Mouse (Mus musculus): ENCODE results near the gene Per1. TPM values are rescaled to one million over a fixed set of nuclear protein-coding genes. Genes with fewer than 3 reads are reported as not detected.
"Not testable (repeated sequence)": the region's sequence is repeated elsewhere in the genome, so short reads cannot be mapped to it uniquely, and the experiment has no call there.

Per1 gene
- polyA plus RNA-seq, 1 experiment from 2014 or later: 15.4 TPM

- H3K9me3 ChIP-seq (ENCODE audit: low read depth, low read length): no peaks in the 10 kb centered on the region
- peak overlapping the region; percentile 99 for H3K9ac ChIP-seq
- H3K27ac ChIP-seq (ENCODE audit: low read depth): peak overlapping the region; percentile 92
- 9% methylated on average over 25 of the region's 25 CpGs for WGBS
- peaks cover 8% of the 10 kb centered on the region for H3K4me1 ChIP-seq (ENCODE audit: insufficient read depth)
- H3K36me3 ChIP-seq (ENCODE audit: insufficient read depth): peaks cover 35% of the 10 kb centered on the region
- peak overlapping the region; percentile 92 for H3K4me2 ChIP-seq
- H3K4me3 ChIP-seq (ENCODE audit: low read depth, low read length): peak overlapping the region; percentile 100
- no peak for TF ChIP-seq CTCF (IDR thresholded peaks at IDR 0.05; ENCODE audit: low read depth)
- DNase-seq (no peak), ATAC-seq (ENCODE audit: insufficient read depth) (0 out of 2 replicates have a peak, but pooled peaks have one; percentile 7)
- H3K27me3 ChIP-seq (ENCODE audit: insufficient read depth, low read length): no peaks in the 10 kb centered on the region
These were observed 6.0 kb upstream of the Per1 start for GRCm38 (mm10) chr11:69088856-69089615.

- Histone ChIP-seq H3K27ac (ENCODE audit: low read depth) (no peak overlapping the region), H3K27me3 (ENCODE audit: insufficient read depth, low read length) (no peaks in the 10 kb centered on the region), H3K9ac (peak overlapping the region; percentile 99), H3K4me1 (ENCODE audit: insufficient read depth) (peaks cover 8% of the 10 kb centered on the region), H3K36me3 (ENCODE audit: insufficient read depth) (peaks cover 35% of the 10 kb centered on the region), H3K9me3 (ENCODE audit: low read depth, low read length) (no peaks in the 10 kb centered on the region), H3K4me2 (peak overlapping the region; percentile 92), H3K4me3 (ENCODE audit: low read depth, low read length) (peak overlapping the region; percentile 100)
- ATAC-seq (ENCODE audit: insufficient read depth) (no peak), DNase-seq (no peak)
- TF ChIP-seq CTCF (IDR thresholded peaks at IDR 0.05; ENCODE audit: low read depth): no peak
- 85% methylated on average over 12 of the region's 12 CpGs for WGBS
These were observed 5.3 kb upstream of the Per1 start for GRCm38 (mm10) chr11:69089616-69090290.

GRCm38 (mm10) chr11:69090367-69090766 lies 4.7 kb upstream of the Per1 start:
- Histone ChIP-seq H3K36me3 (ENCODE audit: insufficient read depth) (peaks cover 35% of the 10 kb centered on the region), H3K4me3 (ENCODE audit: low read depth, low read length) (no peak overlapping the region), H3K4me1 (ENCODE audit: insufficient read depth) (peaks cover 8% of the 10 kb centered on the region), H3K9me3 (ENCODE audit: low read depth, low read length) (no peaks in the 10 kb centered on the region), H3K27ac (ENCODE audit: low read depth) (no peak overlapping the region), H3K9ac (no peak overlapping the region), H3K27me3 (ENCODE audit: insufficient read depth, low read length) (no peaks in the 10 kb centered on the region), H3K4me2 (peak overlapping the region; percentile 92)
- ATAC-seq (ENCODE audit: insufficient read depth) (no peak), DNase-seq (no peak)
- WGBS: 47% methylated on average over 6 of the region's 6 CpGs
- no peak for TF ChIP-seq CTCF (IDR thresholded peaks at IDR 0.05; ENCODE audit: low read depth)

- 58% methylated on average over 7 of the region's 7 CpGs for WGBS
- H3K9ac ChIP-seq: no peak overlapping the region
- no peak for ATAC-seq (ENCODE audit: insufficient read depth)
- DNase-seq: no peak
- H3K27ac ChIP-seq (ENCODE audit: low read depth): no peak overlapping the region
- TF ChIP-seq CTCF (IDR thresholded peaks at IDR 0.05; ENCODE audit: low read depth): no peak
- H3K9me3 ChIP-seq (ENCODE audit: low read depth, low read length): no peaks in the 10 kb centered on the region
- peaks cover 35% of the 10 kb centered on the region for H3K36me3 ChIP-seq (ENCODE audit: insufficient read depth)
- no peak overlapping the region for H3K4me3 ChIP-seq (ENCODE audit: low read depth, low read length)
- H3K4me2 ChIP-seq: no peak overlapping the region
- no peaks in the 10 kb centered on the region for H3K27me3 ChIP-seq (ENCODE audit: insufficient read depth, low read length)
- H3K4me1 ChIP-seq (ENCODE audit: insufficient read depth): peaks cover 17% of the 10 kb centered on the region
These were observed 3.2 kb upstream of the Per1 start for GRCm38 (mm10) chr11:69091566-69092385.

GRCm38 (mm10) chr11:69092386-69092751 lies 2.6 kb upstream of the Per1 start:
- peaks cover 35% of the 10 kb centered on the region for H3K36me3 ChIP-seq (ENCODE audit: insufficient read depth)
- H3K9me3 ChIP-seq (ENCODE audit: low read depth, low read length): no peaks in the 10 kb centered on the region
- TF ChIP-seq CTCF (IDR thresholded peaks at IDR 0.05; ENCODE audit: low read depth): peak; percentile 88
- H3K4me2 ChIP-seq: no peak overlapping the region
- no peaks in the 10 kb centered on the region for H3K27me3 ChIP-seq (ENCODE audit: insufficient read depth, low read length)
- no peak for ATAC-seq (ENCODE audit: insufficient read depth)
- 10% methylated on average over 3 of the region's 3 CpGs for WGBS
- no peak overlapping the region for H3K4me3 ChIP-seq (ENCODE audit: low read depth, low read length)
- H3K27ac ChIP-seq (ENCODE audit: low read depth): no peak overlapping the region
- H3K4me1 ChIP-seq (ENCODE audit: insufficient read depth): peaks cover 19% of the 10 kb centered on the region
- peak; percentile 90 for DNase-seq
- no peak overlapping the region for H3K9ac ChIP-seq

- DNase-seq (no peak), ATAC-seq (ENCODE audit: insufficient read depth) (no peak)
- H3K36me3 ChIP-seq (ENCODE audit: insufficient read depth): peaks cover 35% of the 10 kb centered on the region
- no peak overlapping the region for H3K4me2 ChIP-seq
- 83% methylated on average over 4 of the region's 4 CpGs for WGBS
- no peak overlapping the region for H3K27ac ChIP-seq (ENCODE audit: low read depth)
- no peaks in the 10 kb centered on the region for H3K9me3 ChIP-seq (ENCODE audit: low read depth, low read length)
- no peak overlapping the region for H3K9ac ChIP-seq
- TF ChIP-seq CTCF (IDR thresholded peaks at IDR 0.05; ENCODE audit: low read depth): no peak
- H3K27me3 ChIP-seq (ENCODE audit: insufficient read depth, low read length): no peaks in the 10 kb centered on the region
- H3K4me3 ChIP-seq (ENCODE audit: low read depth, low read length): no peak overlapping the region
- peaks cover 24% of the 10 kb centered on the region for H3K4me1 ChIP-seq (ENCODE audit: insufficient read depth)
These were observed 2.1 kb upstream of the Per1 start for GRCm38 (mm10) chr11:69092871-69093270.

GRCm38 (mm10) chr11:69093856-69094255 lies 1.2 kb upstream of the Per1 start:
- peaks cover 30% of the 10 kb centered on the region for H3K4me1 ChIP-seq (ENCODE audit: insufficient read depth)
- H3K27me3 ChIP-seq (ENCODE audit: insufficient read depth, low read length); ATAC-seq (ENCODE audit: insufficient read depth); H3K9me3 ChIP-seq (ENCODE audit: low read depth, low read length); H3K9ac ChIP-seq; DNase-seq; H3K4me3 ChIP-seq (ENCODE audit: low read depth, low read length): not testable (repeated sequence)
- H3K4me2 ChIP-seq: peak overlapping the region; percentile 97; the same call in 1 of the 2 replicates
- WGBS: 86% methylated on average over 7 of the region's 7 CpGs
- peak overlapping the region; percentile 93 for H3K27ac ChIP-seq (ENCODE audit: low read depth)
- H3K36me3 ChIP-seq (ENCODE audit: insufficient read depth): peaks cover 35% of the 10 kb centered on the region

All from lung, embryonic 14.5 days (tissue).